Mouse (Mus musculus) heart, postnatal 0 days (tissue): ENCODE results near the gene B230217C12Rik. TPM values are rescaled to one million over a fixed set of nuclear protein-coding genes. Genes with fewer than 3 reads are reported as not detected.

Source experiments
- ATAC-seq: fragments of 200-750 bp; cut with Nextera tagmentation; 2 replicates; pipeline ENCODE4 v1.8.0; 2017; ENCODE audit warnings: low read depth, moderate number of reproducible peaks, moderate library complexity; ENCODE audit not compliant: insufficient read depth
- DNase-seq: peaks from one replicate; pipeline ENCODE4 v3.0.0-alpha.2; 2016; ENCODE audit warnings: low spot score
- H3K27ac ChIP-seq: fragments of 300-500 bp; sonication (generic); 2 replicates; pipeline ENCODE4 v1.5.1; 2014; ENCODE audit warnings: low read depth, mild to moderate bottlenecking
- H3K27me3 ChIP-seq: fragments of 300-500 bp; sonication (generic); 2 replicates; pipeline ENCODE4 v1.6.1; 2014; ENCODE audit warnings: low read length, mixed read lengths; ENCODE audit not compliant: control insufficient read depth, insufficient read depth
- H3K36me3 ChIP-seq: fragments of 300-500 bp; sonication (generic); replicated peaks from 2 replicates; pipeline ENCODE4 v1.6.1; 2014; ENCODE audit warnings: low read length, mixed read lengths; ENCODE audit not compliant: control insufficient read depth, insufficient read depth
- H3K4me1 ChIP-seq: fragments of 300-500 bp; sonication (generic); 2 replicates; pipeline ENCODE4 v1.6.1; 2014; ENCODE audit warnings: antibody characterized with exemption; ENCODE audit not compliant: control insufficient read depth, insufficient read depth
- H3K4me2 ChIP-seq: fragments of 300-500 bp; sonication (generic); 2 replicates; pipeline ENCODE4 v1.6.1; 2014; ENCODE audit warnings: low read depth, mild to moderate bottlenecking, low read length, moderate library complexity
- H3K4me3 ChIP-seq: fragments of 300-500 bp; sonication (generic); 2 replicates; pipeline ENCODE4 v1.5.1; 2014; ENCODE audit warnings: low read depth, low read length
- H3K9ac ChIP-seq: fragments of 300-500 bp; sonication (generic); replicated peaks from 2 replicates; pipeline ENCODE4 v1.6.1; 2014; ENCODE audit warnings: low read depth, low read length, mixed read lengths
- H3K9me3 ChIP-seq: fragments of 300-500 bp; sonication (generic); replicated peaks from 2 replicates; pipeline ENCODE4 v1.6.1; 2016; ENCODE audit warnings: low read length; ENCODE audit not compliant: control insufficient read depth
- CTCF ChIP-seq: IDR thresholded peaks from 2 replicates; pipeline ENCODE4 v1.5.1; 2016; ENCODE audit warnings: antibody characterized with exemption, control low read depth, low read depth
- EP300 ChIP-seq: IDR thresholded peaks from 2 replicates; pipeline ENCODE4 v1.6.1; 2016; ENCODE audit warnings: antibody characterized with exemption, low read depth
- WGBS: fragments of 180-500 bp; shearing (Covaris S2); extraction: QIAGEN DNeasy Blood & Tissue Kit; methylation state at CpG from one replicate; pipeline ENCODE4 v1.1.7; 2014; 5-methylcytosine and 5-hydroxymethylcytosine counted together
- polyA plus RNA-seq: library from polyadenylated mRNA; unstranded; fragments of >200 nt; fragmentation: Nextera tagmentation; extraction: Ambion mirVana; gene quantifications from 2 replicates; pipeline ENCODE4 v1.2.1, GENCODE M21; 2015
- total RNA-seq: library from RNA; depleted of rRNA; stranded (reverse); fragments of >200 nt; gene quantifications from 2 replicates; pipeline ENCODE4 v1.2.3, GENCODE M21; 2014; ENCODE audit warnings: low replicate concordance

B230217C12Rik gene
- total and polyA plus RNA-seq, 2 experiments from 2014 or later: 0.97 to 1.4 TPM

- ATAC-seq (peak; percentile 12; the same call in 1 of the 2 replicates), DNase-seq (no peak)
- H3K4me2 ChIP-seq: peak within 1 kb of the TSS; percentile 90
- H3K27me3 ChIP-seq: no peaks in the 10 kb centered on the region
- H3K9ac ChIP-seq: peak within 1 kb of the TSS; percentile 72
- TF ChIP-seq EP300: no peak
- no peak for TF ChIP-seq CTCF
- WGBS: 2% methylated on average over 11 of the region's 11 CpGs
- peaks cover 20% of the 10 kb centered on the region for H3K4me1 ChIP-seq
- H3K9me3 ChIP-seq: no peaks in the 10 kb centered on the region
- peak within 1 kb of the TSS; percentile 89 for H3K4me3 ChIP-seq
- peak within 1 kb of the TSS; percentile 89 for H3K27ac ChIP-seq
- H3K36me3 ChIP-seq: no peaks in the 10 kb centered on the region
Measured at GRCm38 (mm10) chr11:97798782-97799145, 41.8 kb upstream of the B230217C12Rik start, which contains the start of gene Lasp1. TSS of gene Lasp1 (plus strand) at chr11:97799000.

GRCm38 (mm10) chr11:97799146-97799993 is 41.2 kb upstream of the B230217C12Rik start:
- DNase-seq (peak; percentile 76), ATAC-seq (peak; percentile 76)
- Histone ChIP-seq H3K9me3 (no peaks in the 10 kb centered on the region), H3K27ac (peak overlapping the region; percentile 89), H3K4me3 (peak overlapping the region; percentile 89), H3K9ac (peak overlapping the region; percentile 72), H3K4me2 (peak overlapping the region; percentile 90), H3K27me3 (no peaks in the 10 kb centered on the region), H3K4me1 (peaks cover 23% of the 10 kb centered on the region), H3K36me3 (no peaks in the 10 kb centered on the region)
- WGBS: under 1% methylated on average over 69 of the region's 71 CpGs
- TF ChIP-seq CTCF (no peak), EP300 (no peak)

GRCm38 (mm10) chr11:97799994-97800690 is 40.4 kb upstream of the B230217C12Rik start:
- TF ChIP-seq CTCF: no peak
- no peak; the same call in 1 of the 2 replicates for TF ChIP-seq EP300
- Histone ChIP-seq H3K4me1 (peaks cover 30% of the 10 kb centered on the region), H3K36me3 (no peaks in the 10 kb centered on the region), H3K27me3 (no peaks in the 10 kb centered on the region), H3K9ac (peak overlapping the region; percentile 72), H3K27ac (peak overlapping the region; percentile 89), H3K9me3 (no peaks in the 10 kb centered on the region), H3K4me2 (peak overlapping the region; percentile 90), H3K4me3 (peak overlapping the region; percentile 89)
- no peak for DNase-seq
- ATAC-seq: peak; percentile 69
- under 1% methylated on average over 31 of the region's 43 CpGs for WGBS

GRCm38 (mm10) chr11:97800691-97801408 is 39.7 kb upstream of the B230217C12Rik start:
- H3K27ac ChIP-seq: peak overlapping the region; percentile 89
- no peaks in the 10 kb centered on the region for H3K36me3 ChIP-seq
- no peak for DNase-seq
- H3K4me2 ChIP-seq: peak overlapping the region; percentile 90
- no peaks in the 10 kb centered on the region for H3K9me3 ChIP-seq
- 4% methylated on average over 17 of the region's 17 CpGs for WGBS
- no peaks in the 10 kb centered on the region for H3K27me3 ChIP-seq
- ATAC-seq: no peak
- H3K4me1 ChIP-seq: peaks cover 37% of the 10 kb centered on the region
- TF ChIP-seq CTCF (no peak), EP300 (no peak)
- peak overlapping the region; percentile 72 for H3K9ac ChIP-seq
- H3K4me3 ChIP-seq: peak overlapping the region; percentile 89

- H3K27me3 ChIP-seq: no peaks in the 10 kb centered on the region
- ATAC-seq (no peak), DNase-seq (no peak)
- no peaks in the 10 kb centered on the region for H3K9me3 ChIP-seq
- peak overlapping the region; percentile 89 for H3K4me3 ChIP-seq
- TF ChIP-seq CTCF (peak; percentile 33), EP300 (no peak)
- H3K4me2 ChIP-seq: peak overlapping the region; percentile 90
- H3K36me3 ChIP-seq: no peaks in the 10 kb centered on the region
- H3K9ac ChIP-seq: no peak overlapping the region
- WGBS: 23% methylated on average over 8 of the region's 8 CpGs
- H3K4me1 ChIP-seq: peaks cover 44% of the 10 kb centered on the region
- H3K27ac ChIP-seq: peak overlapping the region; percentile 89; the same call in 1 of the 2 replicates
Measured at GRCm38 (mm10) chr11:97801409-97802193, 39.0 kb upstream of the B230217C12Rik start.
